Mouse (Mus musculus): ENCODE measurements at regions not wholly inside any gene's neighbourhood (a gene's known extent, or its start where the extent isn't known, plus 50 kb on each side); places are given as distances from the start of the nearest gene placed in this dataset.

DNA sequence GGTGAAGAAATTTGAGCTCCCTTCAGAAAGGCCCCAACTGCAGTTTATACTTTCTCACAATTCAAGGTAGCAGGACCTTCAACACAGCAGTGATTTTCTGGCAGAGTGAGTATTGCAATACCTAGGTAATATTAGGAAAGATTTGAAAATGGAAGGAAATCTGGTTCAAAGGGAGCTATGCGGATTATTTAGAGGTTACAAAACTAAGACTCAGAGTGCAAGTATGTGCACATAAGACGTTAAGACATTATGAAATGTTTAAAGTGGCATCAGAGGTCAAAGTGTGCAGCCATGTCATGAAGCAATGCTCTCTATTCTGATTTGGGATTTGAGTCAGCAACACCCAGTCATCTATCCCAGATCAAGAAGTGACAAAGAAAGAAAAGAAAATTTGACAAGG is 164.6 kb downstream of the Ptn start:
- DNase-seq (ENCODE audit: low spot score): no peak
- no peak overlapping the region for H3K9ac ChIP-seq (ENCODE audit: low read depth, low read length)
- no peaks in the 10 kb centered on the region for H3K9me3 ChIP-seq (ENCODE audit: control insufficient read depth, low read length)
- no peaks in the 10 kb centered on the region for H3K27me3 ChIP-seq (ENCODE audit: control insufficient read depth, insufficient read depth, low read length)
- no peak overlapping the region for H3K4me2 ChIP-seq (replicated peaks; ENCODE audit: low read depth, low read length)
- ATAC-seq (ENCODE audit: low FRiP score): no peak
- no peaks in the 10 kb centered on the region for H3K36me3 ChIP-seq (ENCODE audit: control insufficient read depth, insufficient read depth, low read length)
- no peak overlapping the region for H3K4me3 ChIP-seq (ENCODE audit: low read depth, low read length)
- 66% methylated on average over 2 of the region's 2 CpGs for WGBS
- 0 out of 2 replicates have a peak, but pooled peaks cover 2% of the 10 kb centered on the region for H3K4me1 ChIP-seq (replicated peaks; ENCODE audit: control insufficient read depth, insufficient read depth, low read length)
- no peak overlapping the region for H3K27ac ChIP-seq (ENCODE audit: low read depth, low read length)

GRCm38 (mm10) chr6:36644880-36645279 is 165.1 kb downstream of the Ptn start:
- no peak overlapping the region for H3K9ac ChIP-seq (ENCODE audit: low read depth, low read length)
- no peak overlapping the region for H3K27ac ChIP-seq (ENCODE audit: low read depth, low read length)
- H3K4me1 ChIP-seq (replicated peaks; ENCODE audit: control insufficient read depth, insufficient read depth, low read length): 0 out of 2 replicates have a peak, but pooled peaks cover 2% of the 10 kb centered on the region
- DNase-seq (ENCODE audit: low spot score): peak; percentile 63
- H3K36me3 ChIP-seq (ENCODE audit: control insufficient read depth, insufficient read depth, low read length): no peaks in the 10 kb centered on the region
- H3K4me2 ChIP-seq (replicated peaks; ENCODE audit: low read depth, low read length): no peak overlapping the region
- H3K9me3 ChIP-seq (ENCODE audit: control insufficient read depth, low read length): no peaks in the 10 kb centered on the region
- peak; percentile 92 for ATAC-seq (ENCODE audit: low FRiP score)
- 25% methylated on average over 7 of the region's 7 CpGs for WGBS
- H3K27me3 ChIP-seq (ENCODE audit: control insufficient read depth, insufficient read depth, low read length): no peaks in the 10 kb centered on the region
- no peak overlapping the region for H3K4me3 ChIP-seq (ENCODE audit: low read depth, low read length)

- Histone ChIP-seq H3K9ac (ENCODE audit: low read depth, low read length) (no peak overlapping the region), H3K27me3 (ENCODE audit: control insufficient read depth, insufficient read depth, low read length) (no peaks in the 10 kb centered on the region), H3K9me3 (ENCODE audit: control insufficient read depth, low read length) (no peaks in the 10 kb centered on the region), H3K4me3 (ENCODE audit: low read depth, low read length) (no peak overlapping the region), H3K36me3 (ENCODE audit: control insufficient read depth, insufficient read depth, low read length) (no peaks in the 10 kb centered on the region), H3K27ac (ENCODE audit: low read depth, low read length) (no peak overlapping the region), H3K4me1 (replicated peaks; ENCODE audit: control insufficient read depth, insufficient read depth, low read length) (no peaks in the 10 kb centered on the region), H3K4me2 (replicated peaks; ENCODE audit: low read depth, low read length) (no peak overlapping the region)
- DNase-seq (ENCODE audit: low spot score): no peak
- WGBS: 93% methylated on average over 2 of the region's 2 CpGs
- ATAC-seq (ENCODE audit: low FRiP score): no peak
Observed at GRCm38 (mm10) chr6:36637031-36637430, 173.0 kb downstream of the Ptn start.

DNA sequence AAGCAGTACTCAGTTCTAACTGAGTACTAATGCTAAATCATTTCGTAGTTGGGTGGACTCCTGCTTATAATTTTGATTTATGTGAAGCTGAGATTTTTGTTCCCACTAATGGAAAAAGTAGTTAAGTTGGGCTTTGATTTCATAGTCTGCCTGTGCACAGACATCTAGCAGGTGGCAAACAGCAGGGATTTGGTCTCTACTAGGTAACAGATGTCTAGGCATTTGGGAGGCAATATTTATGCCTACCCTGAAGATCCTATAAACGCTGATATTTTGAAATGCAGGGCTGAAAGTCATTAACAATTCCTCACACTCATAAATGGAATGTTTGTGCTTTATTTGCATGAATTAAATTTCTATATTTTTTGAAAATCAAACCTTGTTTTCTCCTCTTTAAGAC is 182.4 kb downstream of the Ptn start:
- H3K4me3 ChIP-seq (ENCODE audit: low read depth, low read length): no peak overlapping the region
- H3K4me1 ChIP-seq (replicated peaks; ENCODE audit: control insufficient read depth, insufficient read depth, low read length): no peaks in the 10 kb centered on the region
- no peak for DNase-seq (ENCODE audit: low spot score)
- H3K27me3 ChIP-seq (ENCODE audit: control insufficient read depth, insufficient read depth, low read length): no peaks in the 10 kb centered on the region
- H3K4me2 ChIP-seq (replicated peaks; ENCODE audit: low read depth, low read length): no peak overlapping the region
- H3K36me3 ChIP-seq (ENCODE audit: control insufficient read depth, insufficient read depth, low read length): no peaks in the 10 kb centered on the region
- no peak overlapping the region for H3K9ac ChIP-seq (ENCODE audit: low read depth, low read length)
- no peak overlapping the region for H3K27ac ChIP-seq (ENCODE audit: low read depth, low read length)
- no peak for ATAC-seq (ENCODE audit: low FRiP score)
- 65% methylated on average over 2 of the region's 2 CpGs for WGBS
- H3K9me3 ChIP-seq (ENCODE audit: control insufficient read depth, low read length): no peaks in the 10 kb centered on the region

DNA sequence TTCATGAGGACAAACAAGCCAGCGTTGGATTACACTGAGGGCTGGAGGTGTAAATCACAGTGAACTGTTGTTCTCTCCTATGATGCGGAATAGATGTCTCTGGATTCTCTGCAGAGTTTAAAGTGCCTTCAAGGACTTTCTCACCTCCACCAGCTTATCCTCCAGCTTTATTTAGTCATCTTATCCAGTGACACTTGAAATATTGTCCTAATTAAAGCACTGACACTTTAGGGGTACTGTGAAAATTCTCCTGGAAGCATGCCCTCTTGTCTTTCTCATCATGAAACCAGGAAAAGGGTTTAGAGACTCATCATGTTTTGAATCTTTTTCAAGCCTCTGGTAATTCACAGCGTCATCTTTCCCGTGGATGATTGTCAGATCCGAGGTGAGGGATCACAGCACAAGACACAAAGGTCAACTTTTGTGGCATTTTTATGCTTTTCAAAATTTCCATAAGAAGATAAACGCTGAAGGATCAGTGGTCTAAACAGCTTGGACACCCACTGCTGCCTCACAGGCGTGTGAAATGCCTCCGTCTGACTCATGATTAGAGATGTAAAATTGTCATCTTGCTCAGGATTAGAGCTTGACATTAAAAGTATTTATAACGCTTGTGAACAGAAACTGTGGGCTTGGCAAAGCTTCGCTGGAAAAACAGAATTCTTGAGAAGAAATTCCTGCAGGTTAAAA is 201.6 kb downstream of the Ptn start:
- no peak for DNase-seq (ENCODE audit: low spot score)
- ATAC-seq (ENCODE audit: low FRiP score): no peak
- no peak overlapping the region for H3K27ac ChIP-seq (ENCODE audit: low read depth, low read length)
- no peak overlapping the region for H3K9ac ChIP-seq (ENCODE audit: low read depth, low read length)
- no peaks in the 10 kb centered on the region for H3K27me3 ChIP-seq (ENCODE audit: control insufficient read depth, insufficient read depth, low read length)
- no peaks in the 10 kb centered on the region for H3K4me1 ChIP-seq (replicated peaks; ENCODE audit: control insufficient read depth, insufficient read depth, low read length)
- no peak overlapping the region for H3K4me2 ChIP-seq (replicated peaks; ENCODE audit: low read depth, low read length)
- H3K36me3 ChIP-seq (ENCODE audit: control insufficient read depth, insufficient read depth, low read length): no peaks in the 10 kb centered on the region
- H3K4me3 ChIP-seq (ENCODE audit: low read depth, low read length): no peak overlapping the region
- no peaks in the 10 kb centered on the region for H3K9me3 ChIP-seq (ENCODE audit: control insufficient read depth, low read length)
- 64% methylated on average over 10 of the region's 10 CpGs for WGBS

GRCm38 (mm10) chr6:36605578-36606205 is 204.3 kb downstream of the Ptn start:
- H3K27me3 ChIP-seq (ENCODE audit: control insufficient read depth, insufficient read depth, low read length): no peaks in the 10 kb centered on the region
- no peak overlapping the region for H3K4me2 ChIP-seq (replicated peaks; ENCODE audit: low read depth, low read length)
- 75% methylated on average over 4 of the region's 4 CpGs for WGBS
- no peak overlapping the region for H3K27ac ChIP-seq (ENCODE audit: low read depth, low read length)
- H3K36me3 ChIP-seq (ENCODE audit: control insufficient read depth, insufficient read depth, low read length): no peaks in the 10 kb centered on the region
- ATAC-seq (ENCODE audit: low FRiP score) (no peak), DNase-seq (ENCODE audit: low spot score) (no peak)
- H3K9ac ChIP-seq (ENCODE audit: low read depth, low read length): no peak overlapping the region
- H3K4me1 ChIP-seq (replicated peaks; ENCODE audit: control insufficient read depth, insufficient read depth, low read length): no peaks in the 10 kb centered on the region
- no peak overlapping the region for H3K4me3 ChIP-seq (ENCODE audit: low read depth, low read length)
- no peaks in the 10 kb centered on the region for H3K9me3 ChIP-seq (ENCODE audit: control insufficient read depth, low read length)

GRCm38 (mm10) chr6:36604802-36605201 is 205.2 kb downstream of the Ptn start:
- Histone ChIP-seq H3K4me1 (replicated peaks; ENCODE audit: control insufficient read depth, insufficient read depth, low read length) (no peaks in the 10 kb centered on the region), H3K4me2 (replicated peaks; ENCODE audit: low read depth, low read length) (no peak overlapping the region), H3K9ac (ENCODE audit: low read depth, low read length) (no peak overlapping the region), H3K9me3 (ENCODE audit: control insufficient read depth, low read length) (no peaks in the 10 kb centered on the region), H3K4me3 (ENCODE audit: low read depth, low read length) (no peak overlapping the region), H3K27ac (ENCODE audit: low read depth, low read length) (no peak overlapping the region), H3K27me3 (ENCODE audit: control insufficient read depth, insufficient read depth, low read length) (no peaks in the 10 kb centered on the region), H3K36me3 (ENCODE audit: control insufficient read depth, insufficient read depth, low read length) (no peaks in the 10 kb centered on the region)
- WGBS: 80% methylated on average over 3 of the region's 3 CpGs
- DNase-seq (ENCODE audit: low spot score) (no peak), ATAC-seq (ENCODE audit: low FRiP score) (no peak)

DNA sequence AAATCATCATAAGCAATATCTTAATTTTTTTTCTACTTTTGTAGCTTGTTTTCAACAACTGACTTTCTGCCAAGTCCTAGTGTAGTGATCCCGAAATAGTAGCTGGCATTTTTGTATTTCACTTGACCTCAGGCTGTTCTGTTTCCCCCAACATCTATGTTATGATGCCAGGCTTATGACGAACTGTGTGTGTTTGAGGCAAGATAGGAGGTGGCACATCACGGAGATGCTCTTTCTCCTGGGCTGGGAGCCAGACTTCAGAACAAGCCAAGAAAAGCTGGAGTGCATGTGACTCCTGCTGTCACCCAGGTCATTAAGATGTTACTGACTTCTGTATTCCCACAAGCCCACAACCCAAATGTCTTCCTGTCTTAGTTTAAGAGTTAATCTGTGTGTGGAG is 208.7 kb downstream of the Chrm2 start:
- no peaks in the 10 kb centered on the region for H3K36me3 ChIP-seq (ENCODE audit: control insufficient read depth, insufficient read depth, low read length)
- no peak overlapping the region for H3K4me3 ChIP-seq (ENCODE audit: low read depth, low read length)
- no peak for DNase-seq (ENCODE audit: low spot score)
- no peak for ATAC-seq (ENCODE audit: low FRiP score)
- no peaks in the 10 kb centered on the region for H3K27me3 ChIP-seq (ENCODE audit: control insufficient read depth, insufficient read depth, low read length)
- no peak overlapping the region for H3K27ac ChIP-seq (ENCODE audit: low read depth, low read length)
- no peak overlapping the region for H3K4me2 ChIP-seq (replicated peaks; ENCODE audit: low read depth, low read length)
- no peak overlapping the region for H3K9ac ChIP-seq (ENCODE audit: low read depth, low read length)
- 88% methylated on average over 3 of the region's 3 CpGs for WGBS
- H3K4me1 ChIP-seq (replicated peaks; ENCODE audit: control insufficient read depth, insufficient read depth, low read length): no peaks in the 10 kb centered on the region
- H3K9me3 ChIP-seq (ENCODE audit: control insufficient read depth, low read length): no peaks in the 10 kb centered on the region

Data from hindbrain, embryonic 11.5 days (tissue).